15 mouse cellular contexts compared by ENCODE assay signal in genomic region chr7:89769106-89769896, GRCm38 (mm10).
DNase-seq lines count a peak whose midpoint lies in the region; ATAC-seq and TF ChIP-seq lines count a peak whose summit lies in the region.
"Had no signal": no experiment of that assay in that cellular context is flagged by ENCODE, and none has a peak within 500 bp of the region (broad histone marks: within the 10 kb centered on the region; RNA-seq: fewer than 3 reads in every experiment).

No protein-coding gene starts in this region.

- H3K27ac ChIP-seq in intestine, embryonic 14.5 days (ENCODE audit: low read depth), result peak overlapping the region; percentile 2; the same call in 1 of the 2 replicates
- H3K27ac ChIP-seq in intestine, postnatal 0 days (ENCODE audit: low read depth, low read length), result no peak overlapping the region
- peak overlapping the region; percentile 32 for H3K27ac ChIP-seq in lung, postnatal 0 days (ENCODE audit: low read length)
- H3K27ac ChIP-seq in embryonic facial prominence, embryonic 13.5 days, result peak overlapping the region; percentile 80
- no peak overlapping the region for H3K27ac ChIP-seq in heart, adult 2 months
- H3K27ac ChIP-seq: forebrain, embryonic 12.5 days; hindbrain, embryonic 15.5 days had no signal

- H3K4me1 ChIP-seq in intestine, embryonic 14.5 days (replicated peaks; ENCODE audit: control insufficient read depth, insufficient read depth, low read length), result peaks cover 19% of the 10 kb centered on the region
- peaks cover 4% of the 10 kb centered on the region; the same call in 1 of the 2 replicates for H3K4me1 ChIP-seq in intestine, postnatal 0 days (replicated peaks; ENCODE audit: control insufficient read depth, insufficient read depth, low read length)
- peaks cover 19% of the 10 kb centered on the region; the same call in 1 of the 2 replicates for H3K4me1 ChIP-seq in lung, postnatal 0 days (ENCODE audit: insufficient read depth, low read depth, low read length)
- peaks cover 29% of the 10 kb centered on the region for H3K4me1 ChIP-seq in embryonic facial prominence, embryonic 13.5 days
- H3K4me1 ChIP-seq in heart, adult 2 months (ENCODE audit: control insufficient read depth, insufficient read depth, low read length), result peaks cover 6% of the 10 kb centered on the region

- H3K9ac ChIP-seq in intestine, embryonic 14.5 days (ENCODE audit: low read length), result no peak overlapping the region
- H3K9ac ChIP-seq in intestine, postnatal 0 days (ENCODE audit: low read depth, low read length), result no peak overlapping the region
- H3K9ac ChIP-seq in lung, postnatal 0 days (replicated peaks; ENCODE audit: low read depth), result no peak overlapping the region
- no peak overlapping the region for H3K9ac ChIP-seq in embryonic facial prominence, embryonic 13.5 days
- H3K9ac ChIP-seq in heart, adult 2 months (ENCODE audit: low read depth, low read length), result no peak overlapping the region
- H3K9ac ChIP-seq: forebrain, embryonic 12.5 days; hindbrain, embryonic 15.5 days had no signal

- 15% methylated on average over 9 of the region's 9 CpGs for WGBS in intestine, embryonic 14.5 days
- 16% methylated on average over 9 of the region's 9 CpGs for WGBS in intestine, postnatal 0 days
- 21% methylated on average over 9 of the region's 9 CpGs for WGBS in lung, postnatal 0 days
- 39% methylated on average over 9 of the region's 9 CpGs for WGBS in embryonic facial prominence, embryonic 13.5 days
- 57% methylated on average over 9 of the region's 9 CpGs for WGBS in heart, adult 2 months

- ATAC-seq in intestine, embryonic 14.5 days (replicated peaks; ENCODE audit: low FRiP score, low TSS enrichment, low read depth), result no peak
- ATAC-seq in intestine, postnatal 0 days, result no peak
- ATAC-seq in lung, postnatal 0 days, result no peak
- ATAC-seq in embryonic facial prominence, embryonic 13.5 days (ENCODE audit: insufficient number of reproducible peaks, insufficient read depth, low FRiP score, low TSS enrichment, low read depth), result no peak
- ATAC-seq: CD4-positive, CD25-positive, alpha-beta regulatory T cell, adult 4 months had no signal

- H3K4me2 ChIP-seq in intestine, embryonic 14.5 days (ENCODE audit: low read length), result 0 out of 2 replicates have a peak overlapping the region, but pooled peaks have one; percentile 3
- no peak overlapping the region for H3K4me2 ChIP-seq in intestine, postnatal 0 days (replicated peaks; ENCODE audit: low read depth)
- no peak overlapping the region for H3K4me2 ChIP-seq in lung, postnatal 0 days (replicated peaks; ENCODE audit: low read depth, low read length)
- peak overlapping the region; percentile 16 for H3K4me2 ChIP-seq in embryonic facial prominence, embryonic 13.5 days
- H3K4me2 ChIP-seq: forebrain, embryonic 12.5 days; hindbrain, embryonic 15.5 days had no signal

- peak; percentile 54 for TF ChIP-seq EP300 in lung, postnatal 0 days (IDR thresholded peaks at IDR 0.05)
- TF ChIP-seq EP300 in heart, adult 2 months (IDR thresholded peaks at IDR 0.05; ENCODE audit: insufficient read depth, low read depth, low read length), result no peak

- no peak overlapping the region for H3K4me3 ChIP-seq in intestine, embryonic 14.5 days (ENCODE audit: low read depth, low read length)
- H3K4me3 ChIP-seq in intestine, postnatal 0 days (ENCODE audit: low read depth, low read length), result no peak overlapping the region
- no peak overlapping the region for H3K4me3 ChIP-seq in lung, postnatal 0 days (ENCODE audit: low read depth, low read length)
- H3K4me3 ChIP-seq in embryonic facial prominence, embryonic 13.5 days, result no peak overlapping the region
- H3K4me3 ChIP-seq in heart, adult 2 months, result no peak overlapping the region
- H3K4me3 ChIP-seq: forebrain, embryonic 12.5 days; hindbrain, embryonic 15.5 days had no signal

- no peaks in the 10 kb centered on the region; the same call in 1 of the 2 replicates for H3K79me2 ChIP-seq in heart, adult 2 months (replicated peaks; ENCODE audit: control insufficient read depth, insufficient read depth, low read length)

- no peaks in the 10 kb centered on the region for H3K36me3 ChIP-seq in intestine, embryonic 14.5 days (ENCODE audit: control insufficient read depth, insufficient read depth, low read length)
- H3K36me3 ChIP-seq in intestine, postnatal 0 days (ENCODE audit: control insufficient read depth, insufficient read depth), result no peaks in the 10 kb centered on the region
- H3K36me3 ChIP-seq in lung, postnatal 0 days (ENCODE audit: insufficient read depth, low read length), result no peaks in the 10 kb centered on the region
- no peaks in the 10 kb centered on the region for H3K36me3 ChIP-seq in embryonic facial prominence, embryonic 13.5 days
- peaks cover 2% of the 10 kb centered on the region for H3K36me3 ChIP-seq in heart, adult 2 months (ENCODE audit: control insufficient read depth, insufficient read depth, low read length)
- H3K36me3 ChIP-seq: forebrain, embryonic 12.5 days; hindbrain, embryonic 15.5 days had no signal

- DNase-seq in intestine, embryonic 14.5 days (ENCODE audit: low spot score), result no peak
- DNase-seq in lung, postnatal 0 days (ENCODE audit: low spot score), result peak; percentile 18
- DNase-seq in lung, postnatal 14 days, result no peak
- peak; percentile 45 for DNase-seq in mesoderm, embryonic 11.5 days (ENCODE audit: low read depth, low spot score)
- DNase-seq in urinary bladder, postnatal 36 days (ENCODE audit: low spot score in 2 of 2), result no peak
- DNase-seq in heart, adult 2 months, result no peak
- DNase-seq: heart, postnatal 10 days; kidney, postnatal 36 days; right cerebral cortex, postnatal 25 days; thymus, postnatal 25 days had no signal

- TF ChIP-seq POLR2A in heart, adult 2 months (IDR thresholded peaks at IDR 0.05; ENCODE audit: insufficient read depth, low read depth, low read length), result no peak

- H3K9me3 ChIP-seq in intestine, embryonic 14.5 days (ENCODE audit: control insufficient read depth, low read length), result no peaks in the 10 kb centered on the region
- H3K9me3 ChIP-seq in intestine, postnatal 0 days (ENCODE audit: control insufficient read depth), result no peaks in the 10 kb centered on the region
- H3K9me3 ChIP-seq in lung, postnatal 0 days (ENCODE audit: low read length), result no peaks in the 10 kb centered on the region
- no peaks in the 10 kb centered on the region for H3K9me3 ChIP-seq in embryonic facial prominence, embryonic 13.5 days
- H3K9me3 ChIP-seq: forebrain, embryonic 12.5 days; hindbrain, embryonic 15.5 days had no signal

- no peak for TF ChIP-seq CTCF in intestine, postnatal 0 days (IDR thresholded peaks at IDR 0.05; ENCODE audit: low read depth)
- no peak for TF ChIP-seq CTCF in lung, postnatal 0 days (IDR thresholded peaks at IDR 0.05)
- no peak for TF ChIP-seq CTCF in heart, adult 2 months (IDR thresholded peaks at IDR 0.05)

- intact Hi-C loops in heart, adult 2 months (cut with DNase I), result no loop called here

- H3K27me3 ChIP-seq in intestine, embryonic 14.5 days (replicated peaks; ENCODE audit: control insufficient read depth, insufficient read depth, low read length), result no peaks in the 10 kb centered on the region
- H3K27me3 ChIP-seq in intestine, postnatal 0 days (replicated peaks; ENCODE audit: control insufficient read depth, insufficient read depth, low read length), result no peaks in the 10 kb centered on the region
- H3K27me3 ChIP-seq in lung, postnatal 0 days (replicated peaks; ENCODE audit: insufficient read depth, low read length), result no peaks in the 10 kb centered on the region
- no peaks in the 10 kb centered on the region for H3K27me3 ChIP-seq in embryonic facial prominence, embryonic 13.5 days
- H3K27me3 ChIP-seq in heart, adult 2 months (ENCODE audit: control insufficient read depth, insufficient read depth, low read length), result no peaks in the 10 kb centered on the region
- H3K27me3 ChIP-seq: forebrain, embryonic 12.5 days; hindbrain, embryonic 15.5 days had no signal

Comparison
In these comparisons a context has a peak if more than half of its experiments do, and no peak if none do; other contexts are left out.
1. DNase-seq: peak in lung, postnatal 0 days (single experiment) and mesoderm, embryonic 11.5 days (single experiment); none in intestine, embryonic 14.5 days (single experiment), lung, postnatal 14 days (single experiment), urinary bladder, postnatal 36 days (0 of 2) and heart, adult 2 months (0 of 2).
2. H3K27ac ChIP-seq: peak in intestine, embryonic 14.5 days (single experiment), lung, postnatal 0 days (single experiment) and embryonic facial prominence, embryonic 13.5 days (single experiment); none in intestine, postnatal 0 days (single experiment) and heart, adult 2 months (single experiment).
3. H3K4me2 ChIP-seq: peak in intestine, embryonic 14.5 days (single experiment) and embryonic facial prominence, embryonic 13.5 days (single experiment); none in intestine, postnatal 0 days (single experiment) and lung, postnatal 0 days (single experiment).